Comparison of ENCODE assay signal across 7 mouse cellular contexts in genomic region chr13:21752356-21752755, GRCm38 (mm10). TPM values are rescaled to one million over a fixed set of nuclear protein-coding genes. Genes with fewer than 3 reads are reported as not detected.
A peak's percentile ranks its signal among the peaks of the same experiment; 100 is the strongest.
DNase-seq lines count a peak whose midpoint lies in the region; ATAC-seq and TF ChIP-seq lines count a peak whose summit lies in the region.

No protein-coding gene starts in this region.

- H3K4me3 ChIP-seq in embryonic facial prominence, embryonic 12.5 days = no peak overlapping the region
- no peak overlapping the region for H3K4me3 ChIP-seq in limb, embryonic 11.5 days (ENCODE audit: low read depth, low read length)
- no peak overlapping the region for H3K4me3 ChIP-seq in stomach, postnatal 0 days (ENCODE audit: low read depth, low read length)

- no peak for TF ChIP-seq EP300 in stomach, postnatal 0 days (optimal IDR thresholded peaks at IDR 0.05)

- H3K27ac ChIP-seq in embryonic facial prominence, embryonic 12.5 days = peak overlapping the region; percentile 96
- H3K27ac ChIP-seq in limb, embryonic 11.5 days (replicated peaks; ENCODE audit: low read depth, low read length) = peak overlapping the region; percentile 92
- H3K27ac ChIP-seq in stomach, postnatal 0 days (replicated peaks) = no peak overlapping the region

- no peaks in the 10 kb centered on the region for H3K9me3 ChIP-seq in embryonic facial prominence, embryonic 12.5 days
- H3K9me3 ChIP-seq in limb, embryonic 11.5 days (ENCODE audit: control insufficient read depth, low read length) = no peaks in the 10 kb centered on the region
- H3K9me3 ChIP-seq in stomach, postnatal 0 days (ENCODE audit: control insufficient read depth, low read length) = no peaks in the 10 kb centered on the region

- peaks cover 19% of the 10 kb centered on the region for H3K4me1 ChIP-seq in embryonic facial prominence, embryonic 12.5 days
- H3K4me1 ChIP-seq in limb, embryonic 11.5 days (ENCODE audit: control insufficient read depth, insufficient read depth, low read length) = no peaks in the 10 kb centered on the region
- no peaks in the 10 kb centered on the region for H3K4me1 ChIP-seq in stomach, postnatal 0 days (replicated peaks; ENCODE audit: control insufficient read depth, insufficient read depth)

- no peak for TF ChIP-seq CTCF in stomach, postnatal 0 days (IDR thresholded peaks at IDR 0.05; ENCODE audit: low read depth)

- H3K27me3 ChIP-seq in embryonic facial prominence, embryonic 12.5 days = no peaks in the 10 kb centered on the region
- no peaks in the 10 kb centered on the region for H3K27me3 ChIP-seq in limb, embryonic 11.5 days (ENCODE audit: control insufficient read depth, insufficient read depth, low read length)
- H3K27me3 ChIP-seq in stomach, postnatal 0 days (ENCODE audit: control insufficient read depth, insufficient read depth, low read length) = no peaks in the 10 kb centered on the region

- H3K36me3 ChIP-seq in embryonic facial prominence, embryonic 12.5 days = no peaks in the 10 kb centered on the region
- no peaks in the 10 kb centered on the region for H3K36me3 ChIP-seq in limb, embryonic 11.5 days (ENCODE audit: control insufficient read depth, insufficient read depth, low read length)
- H3K36me3 ChIP-seq in stomach, postnatal 0 days (ENCODE audit: control insufficient read depth, insufficient read depth, low read length) = no peaks in the 10 kb centered on the region

- 40% methylated on average over 3 of the region's 3 CpGs for WGBS in embryonic facial prominence, embryonic 12.5 days
- WGBS in limb, embryonic 11.5 days = 45% methylated on average over 3 of the region's 3 CpGs
- 25% methylated on average over 3 of the region's 3 CpGs for WGBS in stomach, postnatal 0 days

- no peak overlapping the region for H3K9ac ChIP-seq in embryonic facial prominence, embryonic 12.5 days
- H3K9ac ChIP-seq in limb, embryonic 11.5 days (ENCODE audit: low read length) = no peak overlapping the region
- H3K9ac ChIP-seq in stomach, postnatal 0 days (ENCODE audit: low read length) = 0 out of 2 replicates have a peak overlapping the region, but pooled peaks have one; percentile 8

- H3K4me2 ChIP-seq in embryonic facial prominence, embryonic 12.5 days (replicated peaks) = peak overlapping the region; percentile 69
- peak overlapping the region; percentile 55; the same call in 1 of the 2 replicates for H3K4me2 ChIP-seq in limb, embryonic 11.5 days (ENCODE audit: low read depth, severe bottlenecking)
- peak overlapping the region; percentile 66 for H3K4me2 ChIP-seq in stomach, postnatal 0 days (replicated peaks; ENCODE audit: low read depth)

- peak; percentile 49 to 56 for DNase-seq in spleen, postnatal 10 days (ENCODE audit: low spot score in 2 of 2)
- DNase-seq in spleen, postnatal 36 days (ENCODE audit: low spot score in 2 of 2) = no peak
- DNase-seq in limb, embryonic 11.5 days (ENCODE audit: low spot score) = peak; percentile 55
- no peak for DNase-seq in stomach, postnatal 0 days (ENCODE audit: low spot score)
- DNase-seq in right cerebral cortex, postnatal 14 days = no peak

- no peak for ATAC-seq in embryonic facial prominence, embryonic 12.5 days (ENCODE audit: insufficient number of reproducible peaks, insufficient read depth, low FRiP score, low TSS enrichment)
- no peak for ATAC-seq in limb, embryonic 11.5 days (ENCODE audit: insufficient number of reproducible peaks, low FRiP score, low TSS enrichment, low read depth)
- ATAC-seq in stomach, postnatal 0 days (ENCODE audit: low FRiP score, low TSS enrichment) = no peak
- no peak for ATAC-seq in granulocyte monocyte progenitor cell, adult 5-6 weeks (replicated peaks; ENCODE audit: poor library complexity, severe bottlenecking)

RNA-seq across cellular contexts. Expression of gene Hist1h2ak, which starts 1.3 kb away (rescaled TPM):
- polyA plus RNA-seq in embryonic facial prominence, embryonic 12.5 days (2016; fragmentation: Nextera tagmentation; extraction: Ambion mirVana) = 37.1 and 46.3 TPM in 2 replicates
- 6.1 and 9.4 TPM in 2 replicates for polyA plus RNA-seq in limb, embryonic 11.5 days (2014; fragmentation: Nextera tagmentation; extraction: Ambion mirVana)
- polyA plus RNA-seq in stomach, postnatal 0 days (2015; fragmentation: Nextera tagmentation; extraction: Ambion mirVana) = 7.3 and 19.3 TPM in 2 replicates
- total RNA-seq in granulocyte monocyte progenitor cell, adult 5-6 weeks (2014; fragmentation: Nextera tagmentation) = 8.6 and 105 TPM in 2 replicates
- 1,120 and 1,478 TPM in 2 replicates for total RNA-seq in granulocyte monocyte progenitor cell, adult 5-6 weeks (2017)

RNA-seq across cellular contexts. Expression of gene Hist1h2bn, which starts 1.6 kb away (rescaled TPM):
- 4.1 and 4.3 TPM in 2 replicates for polyA plus RNA-seq in embryonic facial prominence, embryonic 12.5 days (2016; fragmentation: Nextera tagmentation; extraction: Ambion mirVana)
- polyA plus RNA-seq in limb, embryonic 11.5 days (2014; fragmentation: Nextera tagmentation; extraction: Ambion mirVana) = 1.8 and 2.6 TPM in 2 replicates
- 0.73 and 2.2 TPM in 2 replicates for polyA plus RNA-seq in stomach, postnatal 0 days (2015; fragmentation: Nextera tagmentation; extraction: Ambion mirVana)
- 168 and 218 TPM in 2 replicates for total RNA-seq in granulocyte monocyte progenitor cell, adult 5-6 weeks (2014; fragmentation: Nextera tagmentation)
- total RNA-seq in granulocyte monocyte progenitor cell, adult 5-6 weeks (2017) = 1,437 and 1,878 TPM in 2 replicates

RNA-seq across cellular contexts. Expression of gene Hist1h4k, which starts 2.1 kb away (rescaled TPM):
- 4.7 and 8.9 TPM in 2 replicates for polyA plus RNA-seq in embryonic facial prominence, embryonic 12.5 days (2016; fragmentation: Nextera tagmentation; extraction: Ambion mirVana)
- 3.4 and 7.1 TPM in 2 replicates for polyA plus RNA-seq in limb, embryonic 11.5 days (2014; fragmentation: Nextera tagmentation; extraction: Ambion mirVana)
- 0.81 and 1.1 TPM in 2 replicates for polyA plus RNA-seq in stomach, postnatal 0 days (2015; fragmentation: Nextera tagmentation; extraction: Ambion mirVana)
- 143 and 341 TPM in 2 replicates for total RNA-seq in granulocyte monocyte progenitor cell, adult 5-6 weeks (2014; fragmentation: Nextera tagmentation)
- total RNA-seq in granulocyte monocyte progenitor cell, adult 5-6 weeks (2017) = 2,272 and 2,398 TPM in 2 replicates

RNA-seq across cellular contexts. Expression of gene Hist1h4j, which starts 17.5 kb away (rescaled TPM):
- polyA plus RNA-seq in embryonic facial prominence, embryonic 12.5 days (2016; fragmentation: Nextera tagmentation; extraction: Ambion mirVana) = 1.6 and 1.9 TPM in 2 replicates
- polyA plus RNA-seq in limb, embryonic 11.5 days (2014; fragmentation: Nextera tagmentation; extraction: Ambion mirVana) = 1.1 and 1.7 TPM in 2 replicates
- 0.18 and 0.92 TPM in 2 replicates for polyA plus RNA-seq in stomach, postnatal 0 days (2015; fragmentation: Nextera tagmentation; extraction: Ambion mirVana)
- total RNA-seq in granulocyte monocyte progenitor cell, adult 5-6 weeks (2014; fragmentation: Nextera tagmentation) = 2.1 and 2.5 TPM in 2 replicates
- total RNA-seq in granulocyte monocyte progenitor cell, adult 5-6 weeks (2017) = 277 and 325 TPM in 2 replicates

RNA-seq across cellular contexts. Expression of gene Hist1h1b, which starts 28.1 kb away (rescaled TPM):
- 35.1 and 35.4 TPM in 2 replicates for polyA plus RNA-seq in embryonic facial prominence, embryonic 12.5 days (2016; fragmentation: Nextera tagmentation; extraction: Ambion mirVana)
- polyA plus RNA-seq in limb, embryonic 11.5 days (2014; fragmentation: Nextera tagmentation; extraction: Ambion mirVana) = 20.0 and 21.2 TPM in 2 replicates
- polyA plus RNA-seq in stomach, postnatal 0 days (2015; fragmentation: Nextera tagmentation; extraction: Ambion mirVana) = 4.3 and 10.5 TPM in 2 replicates
- total RNA-seq in granulocyte monocyte progenitor cell, adult 5-6 weeks (2014; fragmentation: Nextera tagmentation) = 278 and 329 TPM in 2 replicates
- total RNA-seq in granulocyte monocyte progenitor cell, adult 5-6 weeks (2017) = 1,634 and 1,715 TPM in 2 replicates

Comparison
In these comparisons a context has a peak if more than half of its experiments do, and no peak if none do; other contexts are left out.
1. DNase-seq: peak in spleen, postnatal 10 days (2 of 2) and limb, embryonic 11.5 days (single experiment); none in spleen, postnatal 36 days (0 of 2), stomach, postnatal 0 days (single experiment) and right cerebral cortex, postnatal 14 days (single experiment).
2. Peak in every context shown above with its lines, with median percentiles within 50 percentile points of each other: H3K4me2 ChIP-seq.